Mouse (Mus musculus): Measurements from ENCODE around the gene Tas2r102.

Gene Tas2r102

DNA sequence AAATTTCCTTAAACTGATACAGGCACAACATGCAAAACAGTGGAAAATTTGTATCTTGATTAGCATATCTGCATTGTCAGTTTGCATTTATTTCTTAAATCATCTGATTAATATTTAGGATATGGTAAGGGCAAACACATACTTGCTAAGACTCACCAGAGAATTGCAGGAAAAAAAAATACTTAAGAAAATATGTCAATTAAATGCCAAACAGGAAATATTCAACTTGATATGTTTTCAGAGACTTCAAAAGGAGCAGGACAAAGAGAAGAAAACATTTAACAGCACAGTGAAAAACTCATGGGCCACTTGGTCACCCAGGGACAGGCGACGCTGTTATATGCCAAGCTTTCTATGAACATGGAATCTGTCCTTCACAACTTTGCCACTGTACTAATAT is at the start of gene Tas2r102:
Tas2r102 (plus strand) TSS at position 301 of the 400 bp plus-strand sequence.
- no peak for DNase-seq

GRCm38 (mm10) chr6:132737935-132738334 is 24.0 kb upstream of the Tas2r102 start, which contains the start of gene Tas2r115:
Gene Tas2r115 (minus strand): TSS chr6:132738035.
- no peak for DNase-seq

GRCm38 (mm10) chr6:132750206-132750605 is 11.7 kb upstream of the Tas2r102 start:
- no peak for DNase-seq

GRCm38 (mm10) chr6:132754430-132754829 is 7.5 kb upstream of the Tas2r102 start, which contains the start of gene Tas2r124:
Gene Tas2r124 (plus strand): TSS chr6:132754730.
- DNase-seq = no peak

DNA sequence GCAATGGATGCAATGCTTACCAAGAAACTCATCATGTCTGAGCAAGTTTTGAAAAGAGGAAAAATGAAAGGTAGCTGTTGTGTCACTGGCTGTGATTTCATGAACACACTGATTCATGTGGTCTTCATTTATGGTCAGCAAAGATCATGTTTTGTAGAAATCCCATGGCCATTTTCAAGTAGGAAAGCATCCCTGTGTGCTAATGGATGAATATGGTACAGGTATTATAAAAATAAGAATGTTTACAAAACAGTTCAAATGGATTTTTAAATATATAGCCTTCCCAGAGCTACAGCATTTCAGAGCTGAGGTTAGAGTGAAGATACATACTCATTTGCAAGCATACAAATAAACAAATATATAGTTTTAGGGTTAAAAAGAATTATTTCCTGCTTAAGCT is 16.1 kb downstream of the Tas2r102 start, which contains the start of gene Tas2r136:
Tas2r136 (minus strand) TSS at position 101 of the 400 bp plus-strand sequence.
- no peak for DNase-seq

DNA sequence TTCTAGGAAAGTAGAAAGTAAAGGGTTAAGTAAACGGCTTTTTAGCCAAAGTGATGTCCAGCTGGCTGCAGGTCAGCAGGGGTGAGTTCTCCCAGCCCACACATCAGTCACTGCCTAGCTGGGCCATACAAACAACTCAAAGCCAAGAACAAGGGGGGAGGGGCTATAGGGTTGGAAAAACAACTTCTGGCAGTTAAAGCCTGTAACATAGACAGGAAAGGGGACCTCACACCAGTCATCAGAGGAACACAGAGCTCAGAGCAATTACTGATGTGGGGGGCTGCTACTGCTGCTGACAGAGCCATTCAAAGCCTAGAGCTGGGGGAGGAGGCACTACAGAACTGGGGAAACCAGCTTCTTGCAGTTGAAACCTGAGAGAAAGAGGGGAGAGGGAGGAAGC is 33.5 kb downstream of the Tas2r102 start:
- DNase-seq = no peak

GRCm38 (mm10) chr6:132802518-132802917 is 40.6 kb downstream of the Tas2r102 start, which contains the start of gene Tas2r117:
Gene Tas2r117 (plus strand): TSS chr6:132802818.
- no peak for DNase-seq

Data from layer of hippocampus, adult 9-11 months (tissue).